Mouse (Mus musculus) gastrocnemius, adult 2 months (tissue): ENCODE data around the gene Tmem95. TPM values are rescaled to one million over a fixed set of nuclear protein-coding genes. Genes with fewer than 3 reads are reported as not detected.

Source experiments
- DNase-seq: peaks from one replicate; pipeline ENCODE4 v3.0.0; 2022
- H3K27ac ChIP-seq: fragments of 200-600 bp; 2 replicates; pipeline ENCODE4 v1.8.1; 2022; ENCODE audit warnings: mild to moderate bottlenecking
- H3K4me3 ChIP-seq: fragments of 200-600 bp; 2 replicates; pipeline ENCODE4 v1.8.1; 2022; ENCODE audit warnings: mild to moderate bottlenecking, moderate library complexity
- CTCF ChIP-seq: fragments of 200-600 bp; IDR thresholded peaks from 2 replicates; pipeline ENCODE4 v1.8.1; 2022; ENCODE audit warnings: antibody characterized with exemption, mild to moderate bottlenecking, moderate library complexity
- intact Hi-C: fragments of 180-260 bp; cut with DNase I; formaldehyde crosslinking; loops from one replicate; pipeline ENCODE4 v1.15.1; 2025
- total RNA-seq, 2 experiments: library from RNA; stranded (reverse); gene quantifications; 2 replicates each; pipeline ENCODE4 v1.2.3; 2021

Gene Tmem95
- total RNA-seq, 2 experiments from 2014 or later = not detected

DNA sequence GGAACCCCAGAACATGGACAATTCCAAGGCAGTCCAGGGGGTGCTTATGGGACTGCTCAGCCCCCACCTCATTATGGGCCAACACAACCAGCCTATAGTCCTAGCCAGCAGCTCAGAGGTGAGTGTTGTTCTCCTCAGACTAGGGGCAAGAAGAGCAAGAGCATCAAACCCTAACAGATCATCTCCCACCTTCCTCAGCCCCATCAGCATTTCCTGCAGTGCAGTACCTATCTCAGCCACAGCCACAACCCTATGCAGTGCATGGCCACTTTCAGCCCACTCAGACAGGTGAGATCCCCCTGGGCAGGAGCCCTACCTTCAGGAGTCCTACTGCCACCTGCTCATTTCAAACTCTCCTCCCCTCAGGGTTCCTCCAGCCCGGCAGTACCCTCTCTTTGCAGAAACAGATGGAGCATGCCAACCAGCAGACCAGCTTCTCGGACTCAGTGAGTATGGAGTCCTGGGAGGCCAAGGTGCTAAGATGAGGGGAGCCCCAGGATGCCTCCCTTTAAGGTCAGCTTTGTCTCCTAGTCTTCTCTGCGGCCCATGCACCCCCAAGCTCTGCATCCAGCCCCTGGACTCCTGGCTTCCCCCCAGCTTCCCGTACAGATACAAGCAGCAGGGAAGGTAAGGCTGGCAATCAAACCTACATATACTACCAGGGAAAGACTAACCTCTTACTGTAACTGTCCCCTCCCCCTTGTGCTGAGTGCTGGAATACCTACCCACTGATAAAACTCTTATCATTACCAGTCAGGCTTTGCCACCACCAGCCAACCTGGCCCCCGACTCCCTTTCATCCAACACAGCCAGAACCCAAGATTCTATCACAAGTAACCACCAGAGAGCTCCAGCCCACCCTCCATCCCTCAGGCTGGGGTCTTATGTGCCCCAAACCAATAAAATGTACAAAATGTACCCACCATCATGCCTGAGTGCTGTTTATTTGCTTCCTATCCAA is 38.1 kb upstream of the Tmem95 start:
- no peak overlapping the region; the same call in 1 of the 2 replicates for H3K27ac ChIP-seq
- no peak for TF ChIP-seq CTCF
- intact Hi-C loops = loop anchor here (10.0 kb wide), 1 partner anchor 811 kb away; no protein-coding TSS in a partner anchor
- no peak for DNase-seq
- H3K4me3 ChIP-seq = peak overlapping the region; percentile 84

DNA sequence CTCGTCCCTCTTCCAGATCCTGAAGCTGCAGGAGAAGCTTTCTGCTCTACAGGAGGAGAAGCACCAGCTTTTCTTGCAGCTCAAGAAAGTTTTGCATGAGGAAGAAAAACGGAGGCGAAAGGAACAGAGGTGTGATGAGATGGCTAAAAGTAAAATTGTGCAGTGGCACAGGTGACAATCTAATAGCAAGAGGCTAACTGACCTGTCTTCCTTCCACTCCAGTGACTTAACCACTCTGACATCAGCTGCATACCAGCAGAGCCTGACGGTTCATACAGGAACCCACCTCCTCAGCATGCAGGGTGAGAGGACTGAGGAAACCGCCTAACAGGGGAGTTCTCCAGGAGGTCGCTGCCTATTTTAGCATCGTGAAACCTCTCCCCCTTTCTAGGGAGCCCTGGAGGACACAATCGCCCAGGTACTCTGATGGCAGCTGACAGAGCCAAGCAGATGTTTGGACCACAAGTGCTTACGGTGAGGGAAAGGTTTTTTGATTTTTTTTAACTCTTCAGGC is 37.2 kb upstream of the Tmem95 start:
- intact Hi-C loops = loop anchor here (10.0 kb wide), 1 partner anchor 810 kb away; no protein-coding TSS in a partner anchor
- DNase-seq = no peak
- no peak for TF ChIP-seq CTCF

DNA sequence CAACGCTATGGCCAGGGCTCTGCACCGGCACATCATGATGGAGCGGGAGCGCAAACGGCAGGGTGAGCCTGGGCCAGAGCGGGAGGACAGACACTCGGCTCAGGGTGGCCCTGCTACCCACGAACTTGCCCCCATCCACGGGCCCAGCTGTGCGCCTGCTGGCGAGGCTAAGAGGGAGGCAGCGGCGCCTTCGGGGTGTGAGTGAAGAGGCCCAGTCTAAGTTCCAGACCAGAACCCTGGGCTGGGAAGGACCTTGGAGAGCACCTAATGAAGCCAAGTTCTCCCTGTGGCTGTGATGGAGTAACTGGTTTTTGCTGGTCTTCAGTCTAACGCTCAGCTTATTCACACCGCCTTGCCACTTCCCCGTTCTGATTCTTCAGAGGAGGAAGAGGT is 36.5 kb upstream of the Tmem95 start:
- Histone ChIP-seq H3K4me3 (peak overlapping the region; percentile 84), H3K27ac (peak overlapping the region; percentile 98)
- intact Hi-C loops = loop anchor here (10.0 kb wide), 1 partner anchor 810 kb away; no protein-coding TSS in a partner anchor
- no peak for TF ChIP-seq CTCF
- no peak for DNase-seq

More for the DNA sequence above, 37.2 kb upstream of the Tmem95 start:
- H3K27ac ChIP-seq = peak overlapping the region; percentile 98; the same call in 1 of the 2 replicates
- peak overlapping the region; percentile 84 for H3K4me3 ChIP-seq

DNA sequence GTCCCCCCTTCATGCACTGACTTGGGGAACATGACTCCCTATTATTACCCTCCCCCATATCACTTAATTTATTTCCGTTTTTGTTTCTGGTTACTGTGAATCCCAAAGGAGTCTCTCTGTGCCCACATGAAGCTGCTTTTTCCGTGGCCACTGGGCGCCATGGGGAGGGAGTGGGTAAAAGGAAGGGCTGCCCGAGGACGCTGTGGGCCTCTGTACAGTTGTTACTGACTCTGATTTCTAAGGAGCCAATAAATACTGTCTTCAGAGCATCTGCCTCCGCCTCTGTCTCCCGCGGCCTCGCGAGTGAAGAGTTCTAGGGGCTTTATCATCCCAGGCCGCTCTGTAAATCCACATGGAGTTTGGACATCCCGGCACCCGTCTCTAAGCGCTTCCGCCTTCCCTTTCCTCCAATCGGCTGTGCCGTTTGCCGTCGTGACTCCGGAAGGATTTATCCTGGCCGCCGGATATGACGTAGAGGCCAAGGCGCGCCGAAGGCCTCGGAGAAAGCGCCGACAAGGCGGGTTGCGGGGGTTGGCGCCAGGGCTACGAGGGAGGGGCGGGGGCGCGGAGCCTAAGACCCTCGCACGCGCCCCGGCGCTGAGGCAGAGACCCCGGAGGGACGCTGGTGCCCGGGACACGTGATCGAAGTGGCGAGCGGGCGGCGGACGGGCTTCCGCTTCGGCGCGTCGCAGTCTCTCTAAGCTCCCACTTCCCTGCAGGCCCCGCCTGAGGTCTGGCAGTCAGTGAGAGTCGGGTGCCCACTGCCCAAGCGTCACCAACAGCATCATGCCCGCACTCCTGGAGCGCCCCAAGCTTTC is 35.9 kb upstream of the Tmem95 start, which contains the start of gene Gps2:
Gene Gps2 (plus strand): TSS at position 335 of the 818 bp plus-strand sequence.
- H3K4me3 ChIP-seq = peak within 1 kb of the TSS; percentile 84
- no peak for TF ChIP-seq CTCF
- DNase-seq = peak; percentile 95
- H3K27ac ChIP-seq = peak within 1 kb of the TSS; percentile 98
- intact Hi-C loops = loop anchor here (10.0 kb wide), 1 partner anchor 809 kb away; no protein-coding TSS in a partner anchor

DNA sequence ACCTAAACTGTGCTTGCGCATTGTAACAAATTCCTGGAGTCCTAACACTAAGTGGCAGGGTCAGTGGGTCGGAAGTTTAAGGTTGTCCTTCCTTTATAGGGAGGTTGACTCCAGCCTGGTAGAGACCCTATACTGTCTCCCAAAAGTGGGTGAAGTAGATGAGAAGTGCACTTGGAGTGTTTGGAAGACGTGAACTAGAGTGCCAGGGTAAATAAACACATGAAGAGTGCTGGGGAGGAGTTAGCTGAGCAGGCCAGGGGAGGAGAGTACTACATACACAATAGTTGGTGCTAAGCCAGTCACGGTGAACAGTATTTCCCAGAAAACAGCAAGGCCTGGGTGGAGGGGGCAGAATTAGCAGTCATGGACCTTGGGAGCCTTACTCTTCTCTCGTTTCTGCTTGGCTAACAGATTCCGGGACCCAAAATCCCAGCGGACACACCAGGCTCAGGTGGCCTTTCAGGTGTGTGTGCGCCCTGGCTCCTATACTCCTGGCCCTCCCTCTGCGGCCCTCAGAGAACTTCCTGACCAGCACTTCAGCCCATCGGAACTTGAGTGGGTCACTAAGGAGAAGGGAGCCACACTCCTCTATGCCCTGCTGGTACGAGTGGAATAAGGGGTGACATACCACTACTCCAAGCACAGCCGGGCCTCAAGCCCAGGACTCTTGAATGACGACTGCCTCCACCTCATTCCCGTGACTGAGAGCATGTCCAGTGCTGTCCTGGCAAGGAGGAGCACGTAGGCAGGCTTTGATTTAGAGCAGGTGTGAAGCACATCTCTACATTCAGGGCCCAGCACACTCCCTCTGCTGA is 35.1 kb upstream of the Tmem95 start:
- no peak for TF ChIP-seq CTCF
- DNase-seq = no peak
- H3K27ac ChIP-seq = peak overlapping the region; percentile 98
- peak overlapping the region; percentile 84 for H3K4me3 ChIP-seq
- intact Hi-C loops = loop anchor here (10.0 kb wide), 1 partner anchor 808 kb away; no protein-coding TSS in a partner anchor

DNA sequence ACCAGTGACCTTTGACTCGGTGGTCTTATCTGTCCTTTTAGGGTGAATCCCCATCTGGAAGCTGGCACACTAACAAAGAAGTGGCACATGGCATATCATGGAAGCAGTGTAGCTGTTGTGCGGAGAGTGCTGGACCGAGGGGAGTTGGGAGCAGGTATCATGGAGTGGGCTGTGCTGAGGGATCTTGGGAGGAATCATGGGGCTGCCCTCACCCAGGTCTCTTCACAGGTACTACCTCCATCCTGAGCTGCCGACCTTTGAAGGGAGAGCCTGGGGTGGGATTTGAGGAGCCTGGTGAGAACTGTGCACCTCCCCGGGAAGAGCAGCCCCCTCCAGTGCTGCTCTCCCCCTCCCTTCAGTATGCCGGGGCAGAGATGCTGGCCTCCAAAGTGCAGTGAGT is 33.9 kb upstream of the Tmem95 start:
- DNase-seq = no peak
- intact Hi-C loops = loop anchor here (10.0 kb wide), 1 partner anchor 807 kb away; no protein-coding TSS in a partner anchor
- Histone ChIP-seq H3K27ac (no peak overlapping the region), H3K4me3 (no peak overlapping the region)
- TF ChIP-seq CTCF = no peak

DNA sequence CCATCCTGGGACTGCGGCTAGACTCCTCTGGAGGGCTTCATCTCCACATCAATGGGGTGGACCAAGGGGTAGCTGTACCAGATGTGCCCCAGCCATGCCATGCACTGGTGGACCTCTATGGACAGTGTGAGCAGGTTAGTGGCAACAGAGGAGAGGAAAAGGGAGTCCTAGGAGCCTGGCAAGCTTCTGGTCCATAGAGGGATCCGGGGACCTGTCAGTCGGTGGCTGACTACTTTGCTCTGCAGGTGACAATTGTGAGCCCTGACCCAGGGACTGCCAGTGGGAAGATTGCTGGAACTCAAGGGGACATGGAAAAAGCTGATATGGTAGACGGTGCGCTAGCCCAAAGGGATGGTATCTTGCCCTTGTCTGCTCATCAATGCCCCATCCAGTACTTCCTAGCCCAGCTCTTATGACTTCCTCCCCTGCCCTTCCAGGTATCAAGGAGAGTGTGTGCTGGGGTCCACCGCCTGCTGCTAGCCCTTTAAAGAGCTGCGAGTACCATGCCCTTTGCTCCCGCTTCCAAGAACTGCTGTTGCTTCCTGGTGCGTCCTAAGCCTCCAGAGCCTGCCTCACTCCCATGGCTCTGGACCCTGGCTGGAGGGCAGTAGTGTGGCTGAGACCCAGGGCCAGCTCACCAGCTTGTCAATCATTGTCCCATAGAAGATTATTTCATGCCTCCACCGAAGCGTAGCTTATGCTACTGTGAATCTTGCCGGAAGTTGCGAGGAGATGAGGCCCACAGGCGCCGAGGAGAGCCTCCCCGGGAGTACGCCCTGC is 33.2 kb upstream of the Tmem95 start:
- no peak overlapping the region for H3K27ac ChIP-seq
- DNase-seq = no peak
- TF ChIP-seq CTCF = no peak
- H3K4me3 ChIP-seq = no peak overlapping the region
- intact Hi-C loops = loop anchor here (10.0 kb wide), 1 partner anchor 806 kb away; no protein-coding TSS in a partner anchor

DNA sequence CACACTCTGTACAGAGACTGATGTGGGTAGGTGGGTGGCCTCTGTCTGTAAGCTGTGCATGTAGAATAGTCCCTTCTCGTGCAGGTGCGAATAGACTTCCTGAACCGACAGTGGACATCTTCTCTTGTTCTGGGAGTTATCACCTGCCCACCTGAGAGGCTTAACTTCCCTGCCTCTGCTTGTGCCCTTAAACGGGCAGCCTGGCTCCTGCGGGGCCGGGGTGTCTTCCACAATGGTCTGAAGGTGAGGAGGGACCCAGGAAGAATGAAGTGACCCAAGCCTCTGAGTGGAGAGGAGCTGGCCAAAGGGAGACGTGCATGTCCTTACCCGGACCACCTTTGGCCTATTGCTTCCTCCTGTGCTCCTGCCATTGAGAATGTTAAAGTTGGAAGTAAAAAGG is 32.4 kb upstream of the Tmem95 start:
- DNase-seq = no peak
- intact Hi-C loops = loop anchor here (10.0 kb wide), 1 partner anchor 805 kb away; no protein-coding TSS in a partner anchor
- Histone ChIP-seq H3K4me3 (no peak overlapping the region), H3K27ac (no peak overlapping the region)
- no peak for TF ChIP-seq CTCF

DNA sequence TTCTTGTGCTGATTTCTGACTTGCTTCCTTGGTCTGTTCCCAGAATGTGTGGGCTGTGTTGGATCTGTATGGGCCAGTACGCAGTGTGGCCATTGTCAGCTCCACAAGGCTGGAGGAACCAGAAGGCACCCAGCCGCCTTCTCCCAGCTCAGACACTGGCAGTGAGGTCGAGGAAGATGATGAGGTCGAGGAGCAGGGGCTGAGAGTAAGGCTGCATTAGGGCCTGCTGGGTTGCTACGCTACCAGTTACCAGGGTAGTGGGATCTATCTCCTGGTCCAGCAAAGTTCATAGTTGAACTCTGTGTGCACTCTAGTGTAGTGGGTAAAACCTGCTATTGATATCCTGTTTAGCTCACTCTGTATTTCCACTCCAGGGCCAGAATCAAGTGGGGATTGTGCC is 31.4 kb upstream of the Tmem95 start:
- Histone ChIP-seq H3K27ac (no peak overlapping the region), H3K4me3 (no peak overlapping the region)
- DNase-seq = no peak
- intact Hi-C loops = no loop called here
- no peak for TF ChIP-seq CTCF

DNA sequence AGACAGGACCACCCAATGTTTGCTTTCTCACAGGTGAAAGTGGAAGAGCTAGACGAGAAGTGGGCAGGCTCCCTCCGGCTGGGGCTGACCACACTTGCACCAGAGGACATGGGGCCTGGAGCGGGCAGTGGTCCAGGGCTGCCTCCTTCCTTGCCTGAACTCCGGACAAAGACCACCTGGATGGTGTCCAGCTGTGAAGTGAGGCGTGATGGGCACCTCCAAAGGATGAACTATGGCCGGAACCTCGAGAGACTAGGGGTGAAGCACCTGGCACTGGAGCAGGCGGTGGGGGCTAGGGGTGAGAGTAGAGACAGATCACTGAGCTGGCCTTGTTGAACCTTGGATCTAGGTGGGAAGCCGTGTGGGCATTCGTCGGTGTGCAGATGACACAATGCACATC is 30.8 kb upstream of the Tmem95 start:
- intact Hi-C loops = no loop called here
- no peak overlapping the region for H3K4me3 ChIP-seq
- no peak overlapping the region for H3K27ac ChIP-seq
- no peak for DNase-seq
- TF ChIP-seq CTCF = no peak

DNA sequence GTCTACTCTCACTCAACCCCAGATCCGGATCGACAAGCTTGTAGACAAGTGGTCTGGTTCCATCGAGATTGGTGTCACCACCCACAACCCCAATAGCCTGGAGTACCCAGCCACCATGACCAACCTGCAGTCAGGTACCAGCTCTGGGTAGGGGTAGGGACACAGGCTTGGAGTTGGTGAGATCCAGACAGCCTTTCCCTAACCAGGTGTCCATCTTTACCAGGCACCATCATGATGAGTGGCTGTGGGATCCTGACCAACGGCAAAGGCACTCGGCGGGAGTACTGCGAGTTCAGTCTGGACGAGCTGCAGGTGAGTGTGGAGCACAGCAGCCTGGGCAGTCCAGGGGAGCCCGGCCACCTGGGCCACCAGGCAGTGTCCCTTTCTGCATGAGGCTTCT is 26.5 kb upstream of the Tmem95 start:
- intact Hi-C loops = no loop called here
- H3K27ac ChIP-seq = no peak overlapping the region
- TF ChIP-seq CTCF = no peak
- DNase-seq = no peak
- no peak overlapping the region for H3K4me3 ChIP-seq
